Mouse (Mus musculus): ENCODE measurements around the gene Syap1. TPM values are rescaled to one million over a fixed set of nuclear protein-coding genes. Genes with fewer than 3 reads are reported as not detected.
"Not testable (repeated sequence)": the region's sequence is repeated elsewhere in the genome, so short reads cannot be mapped to it uniquely, and the experiment has no call there.

Syap1 gene
- polyA plus RNA-seq, 1 experiment from 2014 or later = 50.3 TPM

GRCm38 (mm10) chrX:162844447-162845100 lies 43.7 kb downstream of the Syap1 start:
- Histone ChIP-seq H3K36me3 (ENCODE audit: control insufficient read depth, insufficient read depth, low read length) (no peaks in the 10 kb centered on the region), H3K4me3 (ENCODE audit: low read depth, low read length) (no peak overlapping the region), H3K9me3 (ENCODE audit: control insufficient read depth, low read length) (no peaks in the 10 kb centered on the region), H3K9ac (ENCODE audit: low read length) (no peak overlapping the region), H3K27me3 (ENCODE audit: control insufficient read depth, insufficient read depth, low read length) (no peaks in the 10 kb centered on the region), H3K27ac (replicated peaks; ENCODE audit: low read depth, low read length) (no peak overlapping the region), H3K4me2 (ENCODE audit: low read depth, severe bottlenecking) (no peak overlapping the region), H3K4me1 (ENCODE audit: control insufficient read depth, insufficient read depth, low read length) (no peaks in the 10 kb centered on the region)
- WGBS = 73% methylated on average over 8 of the region's 8 CpGs
- ATAC-seq (ENCODE audit: insufficient number of reproducible peaks, low FRiP score, low TSS enrichment, low read depth) (no peak), DNase-seq (ENCODE audit: low spot score) (no peak)

GRCm38 (mm10) chrX:162832101-162832500 lies 56.1 kb downstream of the Syap1 start:
- DNase-seq (ENCODE audit: low spot score) (no peak), ATAC-seq (ENCODE audit: insufficient number of reproducible peaks, low FRiP score, low TSS enrichment, low read depth) (no peak)
- no peaks in the 10 kb centered on the region for H3K9me3 ChIP-seq (ENCODE audit: control insufficient read depth, low read length)
- 58% methylated on average over 3 of the region's 3 CpGs for WGBS
- H3K4me1 ChIP-seq (ENCODE audit: control insufficient read depth, insufficient read depth, low read length) = no peaks in the 10 kb centered on the region
- no peak overlapping the region for H3K4me2 ChIP-seq (ENCODE audit: low read depth, severe bottlenecking)
- no peaks in the 10 kb centered on the region for H3K36me3 ChIP-seq (ENCODE audit: control insufficient read depth, insufficient read depth, low read length)
- no peak overlapping the region for H3K4me3 ChIP-seq (ENCODE audit: low read depth, low read length)
- H3K27me3 ChIP-seq (ENCODE audit: control insufficient read depth, insufficient read depth, low read length) = peaks cover 5% of the 10 kb centered on the region; the same call in 1 of the 2 replicates
- no peak overlapping the region for H3K9ac ChIP-seq (ENCODE audit: low read length)
- H3K27ac ChIP-seq (replicated peaks; ENCODE audit: low read depth, low read length) = no peak overlapping the region

- H3K4me3 ChIP-seq (ENCODE audit: low read depth, low read length) = no peak overlapping the region
- no peaks in the 10 kb centered on the region for H3K36me3 ChIP-seq (ENCODE audit: control insufficient read depth, insufficient read depth, low read length)
- no peak overlapping the region for H3K27ac ChIP-seq (replicated peaks; ENCODE audit: low read depth, low read length)
- no peak overlapping the region for H3K9ac ChIP-seq (ENCODE audit: low read length)
- no peaks in the 10 kb centered on the region for H3K9me3 ChIP-seq (ENCODE audit: control insufficient read depth, low read length)
- H3K4me2 ChIP-seq (ENCODE audit: low read depth, severe bottlenecking) = no peak overlapping the region
- ATAC-seq (ENCODE audit: insufficient number of reproducible peaks, low FRiP score, low TSS enrichment, low read depth) (no peak), DNase-seq (ENCODE audit: low spot score) (no peak)
- 81% methylated on average over 1 of the region's 1 CpGs for WGBS
- no peaks in the 10 kb centered on the region for H3K4me1 ChIP-seq (ENCODE audit: control insufficient read depth, insufficient read depth, low read length)
- peaks cover 5% of the 10 kb centered on the region; the same call in 1 of the 2 replicates for H3K27me3 ChIP-seq (ENCODE audit: control insufficient read depth, insufficient read depth, low read length)
Observed at GRCm38 (mm10) chrX:162831542-162831941, 56.7 kb downstream of the Syap1 start.

GRCm38 (mm10) chrX:162831036-162831435 lies 57.2 kb downstream of the Syap1 start:
- peaks cover 5% of the 10 kb centered on the region; the same call in 1 of the 2 replicates for H3K27me3 ChIP-seq (ENCODE audit: control insufficient read depth, insufficient read depth, low read length)
- ATAC-seq (ENCODE audit: insufficient number of reproducible peaks, low FRiP score, low TSS enrichment, low read depth) = no peak
- no peaks in the 10 kb centered on the region for H3K36me3 ChIP-seq (ENCODE audit: control insufficient read depth, insufficient read depth, low read length)
- H3K9me3 ChIP-seq (ENCODE audit: control insufficient read depth, low read length) = no peaks in the 10 kb centered on the region
- no peak overlapping the region for H3K27ac ChIP-seq (replicated peaks; ENCODE audit: low read depth, low read length)
- H3K4me3 ChIP-seq (ENCODE audit: low read depth, low read length) = no peak overlapping the region
- 40% methylated on average over 1 of the region's 1 CpGs for WGBS
- no peaks in the 10 kb centered on the region for H3K4me1 ChIP-seq (ENCODE audit: control insufficient read depth, insufficient read depth, low read length)
- H3K9ac ChIP-seq (ENCODE audit: low read length) = no peak overlapping the region
- DNase-seq (ENCODE audit: low spot score) = no peak
- no peak overlapping the region for H3K4me2 ChIP-seq (ENCODE audit: low read depth, severe bottlenecking)

GRCm38 (mm10) chrX:162830313-162830712 lies 57.9 kb downstream of the Syap1 start:
- not testable (repeated sequence) for H3K4me3 ChIP-seq (ENCODE audit: low read depth, low read length); DNase-seq (ENCODE audit: low spot score); H3K9me3 ChIP-seq (ENCODE audit: control insufficient read depth, low read length); H3K9ac ChIP-seq (ENCODE audit: low read length); H3K4me1 ChIP-seq (ENCODE audit: control insufficient read depth, insufficient read depth, low read length); H3K27me3 ChIP-seq (ENCODE audit: control insufficient read depth, insufficient read depth, low read length); H3K27ac ChIP-seq (replicated peaks; ENCODE audit: low read depth, low read length); H3K36me3 ChIP-seq (ENCODE audit: control insufficient read depth, insufficient read depth, low read length); H3K4me2 ChIP-seq (ENCODE audit: low read depth, severe bottlenecking); ATAC-seq (ENCODE audit: insufficient number of reproducible peaks, low FRiP score, low TSS enrichment, low read depth)
- WGBS = 72% methylated on average over 2 of the region's 2 CpGs

- H3K9ac ChIP-seq (ENCODE audit: low read length) = no peak overlapping the region
- no peak for ATAC-seq (ENCODE audit: insufficient number of reproducible peaks, low FRiP score, low TSS enrichment, low read depth)
Observed at GRCm38 (mm10) chrX:162829741-162830140, 58.5 kb downstream of the Syap1 start.

GRCm38 (mm10) chrX:162829203-162829708 lies 59.0 kb downstream of the Syap1 start, which contains the start of gene Txlng:
TSS of gene Txlng (minus strand) at chrX:162829454.
- Histone ChIP-seq H3K27me3 (ENCODE audit: control insufficient read depth, insufficient read depth, low read length) (peaks cover 5% of the 10 kb centered on the region; the same call in 1 of the 2 replicates), H3K4me2 (ENCODE audit: low read depth, severe bottlenecking) (peak within 1 kb of the TSS; percentile 86), H3K9ac (ENCODE audit: low read length) (peak within 1 kb of the TSS; percentile 37), H3K36me3 (ENCODE audit: control insufficient read depth, insufficient read depth, low read length) (no peaks in the 10 kb centered on the region), H3K27ac (replicated peaks; ENCODE audit: low read depth, low read length) (no peak within 1 kb of the TSS), H3K9me3 (ENCODE audit: control insufficient read depth, low read length) (no peaks in the 10 kb centered on the region), H3K4me3 (ENCODE audit: low read depth, low read length) (peak within 1 kb of the TSS; percentile 53), H3K4me1 (ENCODE audit: control insufficient read depth, insufficient read depth, low read length) (no peaks in the 10 kb centered on the region)
- DNase-seq (ENCODE audit: low spot score) (peak; percentile 91), ATAC-seq (ENCODE audit: insufficient number of reproducible peaks, low FRiP score, low TSS enrichment, low read depth) (peak; percentile 98)
- WGBS = 20% methylated on average over 37 of the region's 37 CpGs

More at GRCm38 (mm10) chrX:162829741-162830140, 58.5 kb downstream of the Syap1 start:
- WGBS = 44% methylated on average over 5 of the region's 5 CpGs
- Histone ChIP-seq H3K4me2 (ENCODE audit: low read depth, severe bottlenecking) (no peak overlapping the region), H3K27ac (replicated peaks; ENCODE audit: low read depth, low read length) (no peak overlapping the region), H3K9me3 (ENCODE audit: control insufficient read depth, low read length) (no peaks in the 10 kb centered on the region), H3K27me3 (ENCODE audit: control insufficient read depth, insufficient read depth, low read length) (peaks cover 5% of the 10 kb centered on the region; the same call in 1 of the 2 replicates), H3K4me3 (ENCODE audit: low read depth, low read length) (peak overlapping the region; percentile 53), H3K36me3 (ENCODE audit: control insufficient read depth, insufficient read depth, low read length) (no peaks in the 10 kb centered on the region), H3K4me1 (ENCODE audit: control insufficient read depth, insufficient read depth, low read length) (no peaks in the 10 kb centered on the region)
- no peak for DNase-seq (ENCODE audit: low spot score)

GRCm38 (mm10) chrX:162828783-162829182 lies 59.5 kb downstream of the Syap1 start:
- Histone ChIP-seq H3K27me3 (ENCODE audit: control insufficient read depth, insufficient read depth, low read length) (peaks cover 5% of the 10 kb centered on the region; the same call in 1 of the 2 replicates), H3K4me2 (ENCODE audit: low read depth, severe bottlenecking) (peak overlapping the region; percentile 86), H3K36me3 (ENCODE audit: control insufficient read depth, insufficient read depth, low read length) (no peaks in the 10 kb centered on the region), H3K9ac (ENCODE audit: low read length) (peak overlapping the region; percentile 37), H3K27ac (replicated peaks; ENCODE audit: low read depth, low read length) (no peak overlapping the region), H3K9me3 (ENCODE audit: control insufficient read depth, low read length) (no peaks in the 10 kb centered on the region), H3K4me3 (ENCODE audit: low read depth, low read length) (peak overlapping the region; percentile 53), H3K4me1 (ENCODE audit: control insufficient read depth, insufficient read depth, low read length) (no peaks in the 10 kb centered on the region)
- ATAC-seq (ENCODE audit: insufficient number of reproducible peaks, low FRiP score, low TSS enrichment, low read depth) (peak; percentile 32; the same call in 1 of the 2 replicates), DNase-seq (ENCODE audit: low spot score) (no peak)
- WGBS = 12% methylated on average over 14 of the region's 20 CpGs
